Mouse (Mus musculus) heart, postnatal 25 days (tissue): ENCODE measurements around the gene Ptpa. TPM values are rescaled to one million over a fixed set of nuclear protein-coding genes. Genes with fewer than 3 reads are reported as not detected.
A peak's percentile ranks its signal among the peaks of the same experiment; 100 is the strongest.

Source experiments
- DNase-seq: peaks from one replicate; pipeline ENCODE4 v3.0.0; 2022; ENCODE audit warnings: low spot score
- intact Hi-C: fragments of 180-260 bp; cut with DNase I; formaldehyde crosslinking; loops from one replicate; pipeline ENCODE4 v1.15.1; 2025
- microRNA-seq: library from miRNA; unstranded; fragments of <30 nt; microRNA quantifications from one replicate; pipeline ENCODE4 v1.2.0, GENCODE M21; 2022
- total RNA-seq, 2 experiments: library from RNA; stranded (reverse); gene quantifications; 2 replicates each; pipeline ENCODE4 v1.2.3; 2021

Ptpa gene
- total RNA-seq, 2 experiments from 2014 or later: 91.2 to 92.3 TPM

DNA sequence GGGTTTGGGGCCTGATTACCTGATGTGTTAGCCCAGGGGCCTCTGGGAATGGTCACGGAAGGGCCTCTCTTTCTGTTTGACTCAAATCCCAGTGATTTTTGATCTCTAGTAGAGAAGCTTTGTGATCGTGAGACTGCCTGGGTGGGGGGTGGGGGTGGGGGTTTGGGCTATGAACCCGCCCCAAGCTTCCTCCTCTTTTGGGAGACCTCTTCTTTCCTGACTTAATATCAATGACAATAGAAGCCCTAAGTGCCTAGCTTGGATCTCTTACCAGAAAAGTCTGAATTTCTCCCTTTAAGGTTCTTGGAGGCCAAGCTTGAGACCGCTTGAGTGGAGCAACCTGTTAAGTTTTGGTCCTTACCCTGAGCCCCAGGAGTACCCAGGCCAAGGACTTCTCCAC lies 58.9 kb downstream of the Ptpa start:
- DNase-seq: no peak
- intact Hi-C loops: loop anchor here (5.0 kb wide), 2 partner anchors 68 to 233 kb away; no protein-coding TSS in a partner anchor

- intact Hi-C loops: loop anchor here (5.0 kb wide), 1 partner anchor 67 kb away; no protein-coding TSS in a partner anchor
- no peak for DNase-seq
Measured at GRCm38 (mm10) chr2:30475457-30475856, 59.6 kb downstream of the Ptpa start.

GRCm38 (mm10) chr2:30476241-30476640 lies 60.4 kb downstream of the Ptpa start:
- no peak for DNase-seq
- intact Hi-C loops: loop anchor here (5.0 kb wide), 1 partner anchor 66 kb away; no protein-coding TSS in a partner anchor

DNA sequence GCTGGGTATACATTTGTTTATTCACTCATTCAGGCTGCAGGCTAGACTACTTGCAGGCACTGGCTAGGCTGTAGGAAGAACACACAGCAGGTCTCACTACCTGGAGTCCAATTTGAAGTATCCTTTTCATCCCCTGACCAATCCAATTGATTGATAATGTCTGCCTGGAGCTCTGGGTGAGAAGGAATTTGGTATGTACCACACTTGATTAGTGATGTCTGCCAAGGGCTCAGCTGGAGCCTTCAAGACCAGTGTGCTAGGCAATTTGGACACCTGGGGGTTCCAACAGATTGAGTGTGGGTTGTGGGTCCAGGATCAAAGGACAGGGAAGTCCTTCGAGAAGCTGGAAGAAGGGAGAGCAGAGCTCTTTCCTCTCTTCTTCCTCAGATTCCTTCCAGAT lies 62.7 kb downstream of the Ptpa start:
- intact Hi-C loops: loop anchor here (5.0 kb wide), 1 partner anchor 64 kb away; no protein-coding TSS in a partner anchor
- no peak for DNase-seq

DNA sequence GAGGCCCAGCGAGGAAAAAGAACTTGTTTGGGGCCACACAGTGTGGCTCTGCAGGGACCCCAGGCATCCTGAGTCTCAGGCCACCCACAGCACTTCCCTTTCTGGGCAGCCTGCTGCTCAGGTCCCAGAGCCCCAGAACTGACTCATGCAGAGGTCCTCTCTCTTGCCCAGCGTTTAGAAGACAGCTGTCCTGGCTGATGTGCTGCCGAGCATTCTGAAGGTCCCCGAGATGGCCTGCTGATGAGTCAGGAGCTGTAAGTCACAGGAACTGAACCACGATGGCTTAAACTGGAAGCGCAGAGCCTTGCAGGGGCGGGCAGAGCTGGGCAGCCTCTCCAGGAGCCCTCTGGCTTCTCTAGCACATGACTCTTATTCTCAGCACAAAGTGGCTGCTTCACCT lies 71.8 kb downstream of the Ptpa start:
- intact Hi-C loops: no loop called here
- peak; percentile 61 for DNase-seq

DNA sequence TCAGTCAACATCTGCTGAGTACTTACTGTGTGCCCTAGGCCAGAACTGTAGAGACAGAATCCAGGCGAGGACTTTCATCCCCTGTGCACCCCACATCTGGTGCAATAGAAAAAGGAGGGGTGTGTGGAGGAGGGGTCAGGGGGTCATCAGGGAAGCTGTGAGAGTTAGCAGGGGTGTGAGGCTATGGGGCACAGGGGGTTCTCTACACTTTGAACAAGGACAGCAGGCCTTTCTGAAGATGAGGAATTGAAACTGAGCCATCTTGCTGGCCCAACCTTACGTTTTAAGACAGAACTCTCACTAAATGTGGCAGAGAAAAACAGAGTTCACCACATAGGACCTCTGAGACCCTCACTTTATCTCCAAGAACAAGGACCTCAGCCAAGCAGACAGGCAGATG lies 74.5 kb downstream of the Ptpa start:
- intact Hi-C loops: no loop called here
- DNase-seq: no peak

DNA sequence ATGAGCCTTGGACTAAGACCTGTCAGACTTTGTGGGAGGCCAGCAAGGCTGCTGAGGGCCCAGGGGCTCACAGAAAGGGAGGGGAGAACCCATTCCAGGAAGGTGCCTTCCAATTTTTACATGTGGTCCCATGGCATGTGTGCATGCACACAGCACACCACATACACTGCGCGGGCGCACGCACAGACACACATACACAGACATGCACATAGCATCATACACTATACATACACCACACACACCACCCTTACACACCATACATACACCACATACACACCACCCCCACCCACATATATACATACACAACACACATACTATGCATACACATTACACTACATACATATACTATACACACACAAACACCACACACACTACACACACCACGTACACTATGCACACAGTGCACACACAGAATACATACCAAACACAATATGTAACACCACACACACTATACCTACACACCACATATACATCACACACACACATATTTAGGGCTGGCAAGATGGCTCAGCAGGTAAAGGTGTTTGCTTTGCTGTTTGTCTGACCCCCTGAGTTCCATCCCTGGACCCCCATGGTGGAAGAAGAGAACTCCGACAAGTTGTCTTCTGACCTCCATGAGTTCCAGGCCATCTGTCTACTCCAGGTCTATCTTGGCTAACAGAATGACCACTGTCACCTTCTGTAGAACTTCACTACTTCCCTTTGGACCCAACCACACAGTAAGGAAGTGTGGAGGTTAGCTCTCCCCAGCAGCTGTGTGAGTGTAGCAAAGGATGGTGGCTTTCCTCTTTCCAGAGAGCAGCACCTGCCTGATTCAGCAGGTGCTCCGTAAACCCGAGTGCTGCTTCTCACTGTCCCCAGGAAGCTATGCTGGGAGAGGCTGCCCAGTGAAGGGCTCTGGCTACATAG lies 79.4 kb downstream of the Ptpa start:
- intact Hi-C loops: no loop called here
- DNase-seq: no peak

DNA sequence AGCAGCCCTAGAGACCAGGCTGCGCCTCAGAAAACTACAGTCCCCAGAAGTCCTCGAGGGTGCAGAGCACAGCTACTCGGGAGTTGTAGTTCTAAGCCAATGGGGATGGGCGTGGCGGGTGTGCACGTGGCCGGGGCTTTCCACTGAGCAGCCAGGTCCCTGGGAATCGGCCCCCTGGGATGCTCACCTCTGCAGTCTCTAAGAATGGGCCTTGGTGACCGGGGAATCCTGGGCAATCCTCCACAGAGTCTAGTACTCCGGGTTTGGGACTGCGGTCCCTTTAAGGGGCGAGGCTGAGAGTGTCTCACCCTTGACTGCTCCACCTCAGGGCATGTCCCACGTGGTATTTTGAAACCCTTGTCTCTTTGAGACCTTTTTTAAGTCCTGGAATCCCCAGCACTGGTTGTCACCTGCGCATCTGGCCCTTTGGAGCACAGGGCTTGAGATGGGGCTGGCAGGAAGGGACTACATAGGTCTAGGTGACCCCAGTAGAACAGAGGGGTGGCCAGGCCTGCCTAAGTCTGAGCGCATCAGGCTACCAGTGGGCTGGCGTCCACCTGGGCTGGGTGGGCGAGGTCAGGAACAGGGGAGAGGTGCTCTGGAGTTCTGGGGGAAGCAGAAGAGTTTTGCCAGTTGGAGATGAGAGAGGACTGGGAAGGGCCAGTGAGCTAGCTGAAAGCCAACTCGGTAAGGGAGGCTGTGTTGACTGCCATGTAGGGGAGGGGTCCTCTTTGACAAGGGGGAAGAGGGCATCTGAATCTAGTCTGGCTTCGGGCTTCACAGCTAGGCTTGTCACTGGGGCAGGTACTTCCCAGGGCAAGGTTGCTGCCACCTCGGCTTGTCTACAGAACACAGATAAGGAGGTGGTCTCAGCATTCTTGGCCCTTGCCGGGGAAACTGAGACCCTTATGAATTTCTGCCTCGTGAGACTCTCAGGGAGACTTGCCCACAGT lies 80.3 kb downstream of the Ptpa start:
- intact Hi-C loops: no loop called here
- peak; percentile 43 for DNase-seq

Small RNAs within 50 kb of the gene (microRNA-seq; reads per million reads assigned to microRNA genes)
- not detected for gene Gm47292

Other genes starting within 250 kb of the Ptpa start
- 100 to 1,000 TPM in 1 of 2 experiments, 10 to 100 TPM in 1; 93.8 to 100 TPM for gene Endog, start 244.5 kb upstream of the Ptpa start, total RNA-seq
- gene Spout1, start 237.6 kb upstream of the Ptpa start, total RNA-seq: 1 to 10 TPM; 4.5 to 6.1 TPM
- 10 to 100 TPM; 43.1 to 44.0 TPM for gene Kyat1, start 210.2 kb upstream of the Ptpa start, total RNA-seq
- gene Lrrc8a, start 178.3 kb upstream of the Ptpa start, total RNA-seq: 10 to 100 TPM; 58.2 to 66.7 TPM
- 1 to 10 TPM; 3.7 to 4.4 TPM for gene Gm28035, start 175.5 kb upstream of the Ptpa start, total RNA-seq
- gene Phyhd1, start 149.8 kb upstream of the Ptpa start, total RNA-seq: 100 to 1,000 TPM in 1 of 2 experiments, 10 to 100 TPM in 1; 94.8 to 104 TPM
- under 1 TPM in 1 of 2 experiments, not detected in 1; 0.91 TPM for gene Gm28038, start 135.0 kb upstream of the Ptpa start, total RNA-seq
- 10 to 100 TPM; 23.6 to 26.3 TPM for gene Dolk, start 129.7 kb upstream of the Ptpa start, total RNA-seq
- 10 to 100 TPM; 19.6 to 20.0 TPM for gene Nup188, start 129.6 kb upstream of the Ptpa start, total RNA-seq
- 10 to 100 TPM; 39.7 to 40.3 TPM for gene Sh3glb2, start 56.7 kb upstream of the Ptpa start, total RNA-seq
- 10 to 100 TPM; 68.5 to 74.0 TPM for gene Miga2, start 51.8 kb upstream of the Ptpa start, total RNA-seq
- gene Dolpp1, start 23.8 kb upstream of the Ptpa start, total RNA-seq: 10 to 100 TPM in 1 of 2 experiments, 1 to 10 TPM in 1; 8.3 to 10.4 TPM
- 100 to 1,000 TPM; 433 to 486 TPM for gene Crat, start 226 bp upstream of the Ptpa start, total RNA-seq
- gene Ier5l, start 58.2 kb downstream of the Ptpa start, total RNA-seq: 1 to 10 TPM; 4.1 to 6.9 TPM
- 1 to 10 TPM; 1.2 TPM for gene Cstad, start 179.0 kb downstream of the Ptpa start, total RNA-seq